Mouse (Mus musculus) gastrocnemius, postnatal 10 days (tissue): ENCODE measurements at regions not wholly inside any gene's neighbourhood (a gene's known extent, or its start where the extent isn't known, plus 50 kb on each side); places are given as distances from the start of the nearest gene placed in this dataset.

Experiments used
- DNase-seq: peaks from one replicate; pipeline ENCODE4 v3.0.0; 2021; ENCODE audit warnings: mixed read lengths

GRCm38 (mm10) chr3:115596523-115596922, 118.3 kb downstream of the S1pr1 start:
- peak; percentile 61 for DNase-seq

- DNase-seq: no peak
Observed at GRCm38 (mm10) chr3:115590716-115591115, 124.2 kb downstream of the S1pr1 start.

- DNase-seq: no peak
Observed at GRCm38 (mm10) chr3:115588585-115588984, 126.3 kb downstream of the S1pr1 start.

GRCm38 (mm10) chr3:115580131-115580932, 134.5 kb downstream of the S1pr1 start:
- DNase-seq: no peak

GRCm38 (mm10) chr3:115575371-115575770, 139.5 kb downstream of the S1pr1 start:
- DNase-seq: no peak

- DNase-seq: no peak
Observed at GRCm38 (mm10) chr3:115562735-115563134, 152.1 kb downstream of the S1pr1 start.

- DNase-seq: no peak
Observed at GRCm38 (mm10) chr3:115554809-115555708, 159.8 kb downstream of the S1pr1 start.

- no peak for DNase-seq
Observed at GRCm38 (mm10) chr3:115553848-115554515, 160.9 kb downstream of the S1pr1 start.

- DNase-seq: no peak
Observed at GRCm38 (mm10) chr3:115541789-115542188, 173.1 kb downstream of the S1pr1 start.

GRCm38 (mm10) chr3:115538355-115538754, 176.5 kb downstream of the S1pr1 start:
- no peak for DNase-seq

- DNase-seq: no peak
Observed at GRCm38 (mm10) chr3:115532141-115532735, 182.6 kb downstream of the S1pr1 start.

- no peak for DNase-seq
Observed at GRCm38 (mm10) chr3:115530441-115530840, 184.4 kb downstream of the S1pr1 start.

- DNase-seq: peak; percentile 11
Observed at GRCm38 (mm10) chr3:115529918-115530317, 185.0 kb downstream of the S1pr1 start.

- no peak for DNase-seq
Observed at GRCm38 (mm10) chr3:115523515-115523914, 191.4 kb downstream of the S1pr1 start.

- no peak for DNase-seq
Observed at GRCm38 (mm10) chr3:115515645-115516044, 199.2 kb downstream of the S1pr1 start.

- no peak for DNase-seq
Observed at GRCm38 (mm10) chr3:115509658-115510057, 205.2 kb downstream of the S1pr1 start.

- DNase-seq: no peak
Observed at GRCm38 (mm10) chr3:115497420-115497819, 217.5 kb downstream of the S1pr1 start.

GRCm38 (mm10) chr3:115496110-115496509, 218.8 kb downstream of the S1pr1 start:
- no peak for DNase-seq

- DNase-seq: no peak
Observed at GRCm38 (mm10) chr3:115495692-115496091, 219.2 kb downstream of the S1pr1 start.

- no peak for DNase-seq
Observed at GRCm38 (mm10) chr3:115468980-115469379, 245.9 kb downstream of the S1pr1 start.

GRCm38 (mm10) chr3:115467850-115468249, 247.0 kb downstream of the S1pr1 start:
- no peak for DNase-seq

GRCm38 (mm10) chr3:115462623-115463022, 252.2 kb downstream of the S1pr1 start:
- no peak for DNase-seq
